Mouse (Mus musculus): Measurements from ENCODE around the gene Ndufb10.
A peak's percentile ranks its signal among the peaks of the same experiment; 100 is the strongest.
"Not testable (repeated sequence)": the region's sequence is repeated elsewhere in the genome, so short reads cannot be mapped to it uniquely, and the experiment has no call there.

The Ndufb10 gene

DNA sequence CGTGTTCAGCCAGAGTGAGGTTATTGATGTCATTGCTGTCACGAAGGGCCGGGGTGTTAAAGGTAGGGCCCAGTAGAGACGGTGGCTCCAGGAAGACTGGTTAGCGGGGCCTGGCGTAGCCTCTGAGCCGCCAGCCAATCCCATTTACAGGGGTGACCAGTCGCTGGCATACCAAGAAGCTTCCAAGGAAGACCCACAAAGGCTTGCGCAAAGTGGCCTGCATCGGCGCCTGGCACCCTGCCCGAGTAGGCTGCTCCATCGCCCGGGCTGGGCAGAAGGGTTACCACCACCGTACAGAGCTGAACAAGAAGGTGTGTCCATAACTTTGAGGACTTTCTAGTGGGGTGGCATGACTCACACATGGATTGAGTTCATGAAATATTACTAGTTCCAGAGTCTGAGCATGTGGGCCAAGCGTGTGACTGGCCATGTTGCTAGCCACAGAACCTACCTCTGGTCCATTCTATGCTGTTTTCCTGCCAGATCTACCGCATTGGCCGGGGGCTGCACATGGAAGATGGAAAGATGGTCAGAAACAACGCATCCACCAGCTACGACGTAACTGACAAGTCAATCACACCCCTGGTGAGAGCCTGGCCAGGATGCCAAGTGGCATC, 9.3 kb upstream of the Ndufb10 start:
- DNase-seq (ENCODE audit: low spot score in 2 of 2) = no peak

DNA sequence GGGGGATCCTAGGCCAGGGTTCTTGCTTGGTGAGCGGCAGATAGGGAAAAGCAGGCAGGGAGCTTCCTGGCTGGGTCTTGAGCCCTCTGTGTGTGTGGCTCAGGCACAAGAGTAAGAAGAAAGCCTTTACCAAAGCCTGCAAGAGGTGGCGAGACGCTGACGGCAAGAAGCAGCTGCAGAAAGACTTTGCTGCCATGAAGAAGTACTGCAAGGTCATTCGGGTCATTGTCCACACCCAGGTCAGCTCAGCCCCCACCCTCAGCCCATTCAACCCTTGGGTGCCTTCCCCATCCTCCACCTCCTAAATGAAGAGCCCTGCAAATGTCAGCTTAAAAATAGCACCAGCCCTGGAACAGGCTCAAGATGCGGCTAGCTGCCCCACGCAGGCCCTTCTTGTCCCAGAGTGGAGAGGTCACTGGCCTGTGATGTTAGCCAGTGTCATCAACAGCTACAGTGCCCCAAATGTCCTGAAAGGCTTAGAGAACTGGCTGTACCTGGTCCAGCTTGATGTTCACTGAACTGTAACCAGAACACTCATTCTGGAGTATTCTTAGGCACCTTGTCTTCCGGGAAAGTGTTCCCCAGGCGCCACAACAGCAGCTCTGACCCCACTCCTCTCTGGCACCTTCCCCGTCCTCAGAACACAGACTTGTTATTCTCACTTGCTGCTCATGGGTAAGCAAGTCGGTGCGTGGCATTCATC, 8.1 kb upstream of the Ndufb10 start:
- peak; percentile 62 to 79 for DNase-seq (ENCODE audit: low spot score in 2 of 2)

DNA sequence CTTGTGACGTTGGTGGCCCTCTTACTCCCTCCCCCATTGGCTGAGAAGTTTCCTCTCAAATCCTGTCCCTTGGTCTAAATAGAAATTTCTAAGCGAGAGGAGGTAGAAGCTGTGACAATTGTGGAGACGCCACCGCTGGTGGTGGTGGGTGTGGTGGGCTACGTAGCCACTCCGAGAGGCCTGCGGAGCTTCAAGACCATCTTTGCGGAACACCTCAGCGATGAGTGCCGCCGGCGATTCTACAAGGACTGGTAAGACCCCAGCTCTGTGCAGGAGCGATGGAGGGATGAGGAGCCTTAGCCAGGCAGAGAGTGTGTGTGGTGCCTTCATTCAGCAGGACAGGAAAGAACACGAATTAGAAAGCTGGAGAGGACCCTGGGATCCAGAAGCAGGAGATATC, 6.5 kb upstream of the Ndufb10 start:
- DNase-seq (ENCODE audit: low spot score in 2 of 2) = no peak

DNA sequence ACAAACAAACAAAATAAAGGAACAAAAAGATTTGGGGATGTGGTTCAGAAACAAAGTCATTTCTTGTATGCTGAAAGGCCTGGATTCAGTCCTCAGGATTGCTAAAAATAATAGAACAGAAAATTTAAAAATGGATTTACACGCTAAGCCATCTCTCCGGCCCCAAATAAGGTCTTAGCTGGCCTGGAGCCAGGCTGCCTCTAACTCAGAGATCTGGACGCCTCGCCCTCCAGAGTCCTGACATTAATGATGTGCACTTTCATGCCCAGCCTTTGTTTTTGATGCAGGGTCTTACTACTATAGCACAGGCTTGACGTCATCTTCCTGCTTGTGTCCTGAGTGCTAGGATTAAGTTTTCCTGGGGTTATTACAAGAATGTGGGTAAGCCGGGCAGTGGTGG, 4.8 kb upstream of the Ndufb10 start:
- DNase-seq (ENCODE audit: low spot score in 2 of 2) = no peak

DNA sequence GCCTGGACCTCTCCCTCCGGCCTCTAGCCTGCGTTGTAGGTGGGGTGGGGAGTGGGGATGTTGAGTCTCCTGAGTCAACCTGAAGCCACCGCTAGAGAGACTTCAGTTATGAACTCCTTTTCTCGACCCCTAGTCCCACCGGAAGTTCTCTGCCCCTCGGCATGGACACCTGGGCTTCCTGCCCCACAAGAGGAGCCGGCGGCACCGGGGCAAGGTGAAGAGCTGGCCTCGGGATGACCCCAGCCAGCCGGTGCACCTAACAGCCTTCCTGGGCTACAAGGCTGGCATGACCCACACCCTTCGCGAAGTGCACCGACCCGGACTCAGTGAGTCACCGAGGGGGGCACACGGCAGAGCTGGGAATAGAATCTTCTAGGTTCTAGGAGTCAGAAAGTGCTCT, 3.9 kb upstream of the Ndufb10 start:
- no peak for DNase-seq (ENCODE audit: low spot score in 2 of 2)

DNA sequence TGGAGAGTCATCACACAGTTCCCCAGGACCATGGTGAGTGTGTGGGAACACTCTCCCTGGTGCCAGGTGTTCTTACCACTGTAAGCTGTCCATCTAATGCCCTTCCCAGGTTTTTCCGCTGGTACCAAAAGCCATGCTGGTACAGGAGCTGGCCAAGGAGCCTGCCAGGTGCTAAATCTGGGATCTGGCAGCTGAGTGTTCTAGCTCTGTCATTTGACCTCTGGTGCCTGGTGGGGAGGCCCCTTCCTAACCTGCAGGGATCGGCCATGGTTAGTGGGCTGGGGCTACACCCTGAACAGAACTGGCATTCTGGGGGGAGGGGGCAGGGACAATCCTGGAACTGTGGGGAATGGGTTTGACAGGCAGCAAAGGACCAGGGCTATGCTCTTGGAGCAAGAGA, 3.3 kb upstream of the Ndufb10 start, which contains the start of gene Rpl3l:
Gene Rpl3l (plus strand): TSS at position 203 of the 400 bp plus-strand sequence.
- DNase-seq (ENCODE audit: low spot score in 2 of 2) = peak; percentile 58 to 66

DNA sequence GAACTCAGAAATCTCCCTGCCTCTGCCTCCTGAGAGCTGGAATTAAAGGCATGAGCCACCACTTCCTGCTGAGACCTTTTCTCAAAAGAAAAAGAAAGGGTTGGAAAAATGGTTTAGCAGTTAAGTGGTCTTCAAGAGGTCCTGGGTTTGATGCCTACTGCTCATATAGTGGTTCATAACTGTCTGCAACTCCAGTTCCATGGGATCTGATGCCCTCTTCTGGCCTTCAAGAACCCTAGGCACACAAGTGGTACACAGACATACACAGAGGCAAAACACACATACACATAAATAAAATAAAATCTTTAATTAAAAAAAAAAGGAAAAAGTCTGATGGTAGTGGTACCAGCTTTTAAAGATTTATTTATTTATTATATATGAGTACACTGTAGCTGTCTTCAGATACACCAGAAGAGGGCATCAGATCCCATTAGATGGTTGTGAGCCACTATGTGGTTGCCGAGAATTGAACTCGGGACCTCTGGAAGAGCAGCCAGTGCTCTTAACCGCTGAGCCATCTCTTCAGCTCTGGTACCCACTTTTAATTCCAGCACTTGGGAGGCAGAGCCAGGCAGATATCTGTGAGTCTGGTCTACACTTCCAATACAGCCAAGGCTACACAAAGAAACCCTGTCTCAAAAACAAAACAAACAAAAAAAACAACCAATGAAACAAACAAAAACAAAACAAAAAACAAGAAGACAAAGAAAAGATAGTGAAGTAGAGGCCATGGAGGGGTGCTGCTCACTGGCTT, 1.5 kb upstream of the Ndufb10 start:
- DNase-seq (ENCODE audit: low spot score in 2 of 2) = no peak

DNA sequence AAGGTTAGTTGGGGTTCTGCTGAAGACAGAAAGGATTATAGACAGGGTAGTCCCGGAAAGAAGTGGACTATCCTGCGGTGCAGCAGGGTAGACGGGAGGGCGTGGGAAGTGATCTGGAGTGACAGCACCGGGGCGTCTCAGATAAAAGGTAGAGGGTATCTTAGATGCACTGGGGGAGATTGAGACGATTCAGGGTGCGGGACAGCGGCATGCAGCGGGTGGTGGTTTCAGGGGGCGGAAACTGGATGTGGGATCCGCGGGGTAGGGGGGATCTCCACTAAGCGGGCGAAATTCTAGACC, 447 bp downstream of the Ndufb10 start:
- no peak for DNase-seq (ENCODE audit: low spot score in 2 of 2)

DNA sequence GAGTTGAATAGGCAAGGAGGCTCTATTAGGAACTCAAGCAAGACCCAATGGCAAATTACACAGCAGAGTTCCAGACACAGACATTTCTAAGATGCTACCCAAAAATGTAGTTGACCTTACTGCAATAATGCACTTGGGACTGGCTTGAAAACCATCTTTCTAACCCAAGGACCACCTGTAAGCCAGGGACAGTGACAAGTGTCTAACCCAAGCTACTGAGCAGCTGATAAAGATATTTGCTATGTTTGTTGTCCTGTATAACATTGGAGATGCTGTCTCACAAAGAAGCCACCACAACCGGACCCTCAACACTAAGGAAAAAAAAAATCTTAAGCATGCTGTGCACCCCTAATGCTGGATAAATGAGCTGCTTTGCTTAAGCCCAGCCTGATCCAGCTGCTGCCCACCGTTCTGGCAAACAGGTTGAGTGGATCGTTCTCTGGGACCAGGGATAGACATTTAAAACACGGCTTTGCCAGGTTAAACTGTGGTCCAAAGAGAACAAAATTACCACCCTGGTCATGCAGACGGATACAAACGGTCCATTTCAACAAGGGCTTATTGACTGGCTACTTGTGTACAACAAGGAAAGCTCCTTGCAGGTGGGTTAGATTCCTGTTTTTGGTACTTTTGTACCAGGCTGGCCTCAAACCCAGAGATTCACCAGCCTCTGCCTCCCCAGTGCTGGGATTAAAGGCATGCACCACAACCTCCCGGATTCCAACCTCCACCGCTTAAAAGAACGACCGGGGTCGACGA, 977 bp downstream of the Ndufb10 start:
- no peak for DNase-seq (ENCODE audit: low spot score in 2 of 2)

DNA sequence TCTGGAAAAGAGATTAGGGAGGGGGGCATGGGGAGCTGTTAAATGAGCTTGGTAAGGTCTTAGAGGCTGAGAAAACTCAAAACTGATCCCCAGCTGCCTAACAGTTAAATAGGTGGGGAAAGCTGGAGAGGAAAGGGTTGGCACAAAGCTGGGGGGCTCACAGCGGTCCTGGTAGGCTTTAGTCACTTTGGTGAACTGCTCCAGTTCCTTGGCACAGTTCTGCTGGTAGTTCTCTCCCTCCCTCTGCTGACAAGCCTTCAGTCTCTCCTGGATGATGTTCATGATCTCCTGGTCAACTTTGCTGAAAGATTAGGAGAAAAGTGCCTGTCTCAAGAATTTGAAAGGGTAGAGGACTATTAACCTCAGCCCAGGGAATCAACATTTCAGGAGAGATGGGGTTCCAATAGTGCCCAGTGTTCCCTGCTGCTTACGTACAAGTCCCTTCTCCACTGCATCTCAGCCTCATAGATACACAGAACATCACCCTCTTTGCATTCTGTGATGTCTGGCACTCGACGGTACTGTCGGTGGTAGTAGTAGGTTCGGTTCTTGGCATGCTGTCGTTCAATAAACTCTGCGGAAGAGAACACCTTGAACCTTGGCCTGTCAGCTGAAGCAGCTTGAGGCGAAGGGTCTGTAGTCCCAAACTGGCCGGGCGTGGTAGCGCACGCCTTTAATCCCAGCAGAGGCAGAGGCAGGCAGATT, 1.9 kb downstream of the Ndufb10 start:
- DNase-seq (ENCODE audit: low spot score in 2 of 2) = no peak

DNA sequence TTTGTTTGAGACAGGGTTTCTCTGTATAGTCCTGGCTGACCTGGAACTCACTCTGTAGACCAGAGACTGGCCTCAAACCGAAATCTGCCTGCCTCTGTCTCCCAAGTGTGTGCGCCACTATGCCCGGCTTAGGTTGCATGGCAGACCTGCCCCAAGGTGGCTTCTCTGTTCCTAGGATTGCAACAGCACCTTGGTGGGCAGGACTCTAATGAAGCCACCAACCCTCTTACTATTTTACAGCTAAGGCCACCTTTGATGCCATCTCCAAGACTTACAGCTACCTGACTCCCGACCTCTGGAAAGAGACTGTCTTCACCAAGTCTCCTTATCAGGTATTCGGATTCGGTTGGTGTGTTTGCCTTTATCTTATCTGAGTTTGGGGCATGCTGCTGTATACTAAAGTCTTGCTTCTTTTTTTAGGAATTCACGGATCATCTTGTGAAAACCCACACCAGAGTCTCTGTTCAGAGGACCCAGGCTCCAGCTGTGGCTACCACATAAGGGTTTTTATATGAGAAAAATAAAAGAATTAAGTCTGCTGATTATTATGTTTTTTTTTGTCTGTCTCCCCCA, 2.8 kb downstream of the Ndufb10 start:
- DNase-seq (ENCODE audit: low spot score in 2 of 2) = not testable (repeated sequence)

DNA sequence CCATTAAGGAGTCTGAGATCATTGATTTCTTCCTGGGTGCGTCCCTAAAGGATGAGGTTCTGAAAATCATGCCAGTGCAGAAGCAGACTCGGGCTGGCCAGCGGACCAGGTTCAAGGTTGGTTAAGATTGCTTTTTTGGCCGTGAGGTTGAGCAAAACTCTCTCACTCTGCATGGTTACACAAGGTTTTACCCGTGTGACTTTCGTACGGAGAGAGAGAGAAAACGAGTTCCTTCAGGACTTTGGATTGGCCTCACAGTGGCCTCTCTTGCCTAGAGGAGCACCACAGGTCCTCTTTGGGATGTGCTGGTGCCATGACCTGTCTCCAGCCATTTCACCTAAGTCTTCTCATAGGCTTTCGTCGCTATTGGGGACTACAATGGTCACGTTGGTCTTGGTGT, 3.7 kb downstream of the Ndufb10 start:
- DNase-seq (ENCODE audit: low spot score in 2 of 2) = not testable (repeated sequence)

DNA sequence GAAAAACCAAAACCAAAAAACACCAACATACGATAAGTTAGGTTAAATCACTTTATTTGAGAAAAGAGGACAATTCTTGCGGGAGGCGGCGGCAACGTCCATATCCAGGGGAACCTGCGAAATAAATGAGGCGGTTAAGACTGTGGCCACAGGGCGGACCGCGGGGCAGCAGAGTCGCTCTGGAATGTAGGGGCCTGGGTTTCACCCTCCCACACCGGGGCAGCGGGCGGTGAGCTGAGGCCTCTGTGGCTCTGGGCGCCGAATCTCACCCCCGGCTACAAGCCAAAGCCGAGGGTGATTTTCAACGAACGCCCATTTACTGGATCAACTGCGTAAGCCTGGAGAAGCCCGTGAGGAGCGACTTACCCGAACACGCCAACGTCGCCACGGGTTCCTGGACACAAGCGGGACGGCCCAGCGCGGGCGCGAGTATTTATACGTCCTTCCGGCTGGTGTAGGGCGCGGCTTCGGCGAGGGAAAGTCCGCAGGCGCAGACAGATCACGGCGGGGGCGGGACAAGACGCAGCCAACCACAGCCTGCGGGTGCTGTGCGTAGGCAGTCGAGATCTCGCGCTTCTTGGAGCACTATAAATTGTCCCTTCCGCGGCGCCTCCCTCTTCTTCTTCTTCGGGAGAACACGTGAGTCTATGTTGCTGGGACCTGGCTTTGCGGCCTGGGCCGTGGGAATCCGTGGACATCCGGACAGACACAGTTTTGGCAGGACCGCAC, 4.6 kb downstream of the Ndufb10 start:
- peak; percentile 97 to 98 for DNase-seq (ENCODE audit: low spot score in 2 of 2)

DNA sequence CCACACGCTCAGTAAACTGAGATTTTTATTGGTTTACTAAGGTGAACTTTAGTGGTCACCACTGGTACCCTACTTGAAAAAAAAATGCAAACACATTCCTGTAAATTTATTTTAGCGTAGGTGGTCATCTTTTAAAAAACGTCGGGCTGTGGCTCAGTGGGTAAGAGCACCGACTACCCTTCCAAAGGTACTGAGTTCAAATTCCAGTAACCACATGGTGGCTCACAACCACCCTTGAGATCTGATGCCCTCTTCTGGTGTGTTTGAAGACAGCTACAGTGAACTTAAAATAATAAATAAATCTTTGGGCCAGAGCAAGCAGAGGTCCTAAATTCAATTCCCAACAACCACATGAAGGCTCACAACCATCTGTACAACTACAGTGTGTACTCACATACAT, 5.3 kb downstream of the Ndufb10 start:
- DNase-seq (ENCODE audit: low spot score in 2 of 2) = not testable (repeated sequence)

DNA sequence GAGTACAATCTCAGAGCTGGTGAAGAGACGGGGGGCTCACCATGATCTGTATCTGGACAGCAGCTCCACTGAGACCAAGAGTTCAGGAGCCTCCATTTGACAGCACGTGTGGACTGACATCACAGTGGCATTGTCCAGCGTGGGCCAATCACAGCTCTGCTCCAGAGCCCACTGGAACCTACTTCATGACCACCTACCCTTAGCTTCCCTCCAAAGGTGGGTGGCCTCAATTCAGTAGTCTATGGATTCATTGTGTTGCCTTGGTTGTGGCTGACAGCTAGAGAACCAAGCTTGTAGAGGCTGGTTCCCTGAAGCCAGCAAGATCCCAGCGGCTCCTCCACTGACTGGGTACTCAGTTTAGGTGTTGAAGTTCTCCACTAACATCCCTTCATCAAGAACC, 6.3 kb downstream of the Ndufb10 start, which contains the start of the genes Rnf151 and Rps2:
Gene Rnf151 (minus strand): TSS at position 121 of the 400 bp plus-strand sequence.
Gene Rps2 (plus strand): TSS at position 174 of the 400 bp plus-strand sequence.
- no peak for DNase-seq (ENCODE audit: low spot score in 2 of 2)

DNA sequence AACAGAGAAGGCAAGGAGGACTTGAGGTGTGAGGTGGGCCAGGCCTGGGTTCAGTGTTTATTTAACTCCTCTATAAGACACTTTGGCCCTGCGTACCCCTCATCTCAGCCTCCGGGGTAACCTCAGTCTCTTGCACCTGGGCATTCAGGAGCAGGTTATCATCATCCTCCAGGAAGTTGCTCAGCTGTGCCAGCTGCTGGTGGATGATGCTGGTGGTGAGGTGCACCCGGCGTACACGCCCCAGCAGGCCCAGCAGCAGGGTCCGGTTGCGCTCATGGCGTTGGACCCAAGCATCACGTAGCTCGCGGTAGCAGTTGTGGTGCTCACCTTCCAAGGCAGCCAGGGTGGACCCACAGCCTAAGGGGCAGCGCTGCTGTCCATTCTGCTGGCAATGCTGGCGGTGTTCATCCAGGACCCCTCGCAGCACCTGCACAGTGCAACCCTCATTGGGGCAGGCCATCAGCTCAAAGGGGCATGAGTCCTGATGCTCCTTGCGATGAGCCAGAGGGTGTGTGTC, 8.1 kb downstream of the Ndufb10 start:
- no peak for DNase-seq (ENCODE audit: low spot score in 2 of 2)

DNA sequence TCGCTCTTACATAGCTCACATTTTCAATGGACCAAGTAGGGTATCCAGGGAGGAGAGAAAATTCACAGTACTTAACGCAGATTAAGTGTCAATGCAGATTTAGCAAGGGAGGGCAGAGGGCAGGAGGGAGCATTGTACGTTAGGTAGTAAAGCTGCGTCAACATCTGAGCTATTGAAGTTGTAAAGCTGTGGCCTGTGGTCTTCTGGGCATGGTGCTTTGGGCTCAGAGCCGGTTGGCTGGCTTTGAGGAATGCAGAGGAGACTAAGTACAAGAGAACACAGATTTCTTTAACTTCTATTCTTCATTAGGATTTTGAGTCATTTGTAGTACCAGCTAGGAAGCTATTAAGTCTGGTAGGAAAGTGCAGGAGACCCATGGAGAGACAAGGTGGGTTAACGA, 8.7 kb downstream of the Ndufb10 start:
- DNase-seq (ENCODE audit: low spot score in 2 of 2) = no peak

DNA sequence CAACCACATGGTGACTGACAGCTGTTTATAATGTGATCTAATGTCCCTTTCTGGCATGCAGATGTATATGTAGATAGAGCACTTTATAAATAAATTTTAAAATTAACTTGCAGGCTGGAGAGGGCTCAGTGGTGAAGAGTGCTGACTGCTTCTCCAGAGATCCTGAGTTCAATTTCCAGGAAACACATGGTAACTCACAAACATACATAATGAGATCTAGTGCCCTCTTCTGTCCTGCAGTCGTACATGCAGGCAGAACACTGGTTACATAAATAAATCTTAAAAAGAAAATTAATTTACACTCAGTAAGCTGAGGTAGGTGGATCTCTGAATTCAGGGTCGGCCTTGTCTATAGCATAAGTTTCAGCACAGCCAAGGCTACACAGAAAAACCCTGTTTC, 15.6 kb downstream of the Ndufb10 start:
- DNase-seq (ENCODE audit: low spot score in 2 of 2) = no peak

DNA sequence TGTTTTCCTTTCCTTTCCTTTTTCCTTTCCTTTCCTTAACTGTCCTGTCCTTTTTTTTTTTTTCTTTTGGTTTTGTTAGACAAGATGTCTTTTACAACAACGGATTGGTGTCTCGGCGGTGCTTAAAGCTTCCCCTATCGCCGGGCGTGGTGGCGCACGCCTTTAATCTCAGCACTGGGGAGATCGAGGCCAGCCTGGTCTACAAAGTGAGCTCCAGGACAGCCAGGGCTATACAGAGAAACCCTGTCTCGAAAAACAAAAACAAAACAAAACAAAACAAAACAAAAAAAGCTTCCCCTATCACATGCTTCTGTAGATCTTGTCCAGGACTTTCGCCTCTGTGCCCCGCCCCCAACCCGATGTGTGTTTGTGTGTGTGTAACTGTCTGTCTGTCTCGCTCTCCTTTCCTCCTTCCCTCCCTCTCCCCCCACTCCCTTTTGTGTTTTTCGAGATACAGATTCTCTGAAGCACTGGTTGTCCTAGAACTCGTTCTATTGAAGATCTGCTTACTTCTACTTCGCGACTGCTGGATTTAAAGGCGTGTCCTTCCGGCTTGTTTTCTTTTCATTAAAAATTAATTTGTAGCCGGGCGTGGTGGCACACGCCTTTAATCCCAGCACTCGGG, 16.4 kb downstream of the Ndufb10 start:
- DNase-seq (ENCODE audit: low spot score in 2 of 2) = no peak
